Mouse (Mus musculus) urinary bladder, adult 2 months (tissue): Measurements from ENCODE around the gene Krt14. TPM values are rescaled to one million over a fixed set of nuclear protein-coding genes. Genes with fewer than 3 reads are reported as not detected.
"Not testable (repeated sequence)": the region's sequence is repeated elsewhere in the genome, so short reads cannot be mapped to it uniquely, and the experiment has no call there.

Experiments
- DNase-seq: peaks from one replicate; pipeline ENCODE4 v3.0.0; 2022; ENCODE audit warnings: low spot score
- polyA plus RNA-seq: library from polyadenylated mRNA; depleted of rRNA; stranded (reverse); fragments of >200 nt; gene quantifications from 2 replicates; pipeline ENCODE4 v1.2.3, GENCODE M21; 2012; rRNA removed

Krt14 gene
- 0.91 and 1.7 TPM in 2 replicates for polyA plus RNA-seq

DNA sequence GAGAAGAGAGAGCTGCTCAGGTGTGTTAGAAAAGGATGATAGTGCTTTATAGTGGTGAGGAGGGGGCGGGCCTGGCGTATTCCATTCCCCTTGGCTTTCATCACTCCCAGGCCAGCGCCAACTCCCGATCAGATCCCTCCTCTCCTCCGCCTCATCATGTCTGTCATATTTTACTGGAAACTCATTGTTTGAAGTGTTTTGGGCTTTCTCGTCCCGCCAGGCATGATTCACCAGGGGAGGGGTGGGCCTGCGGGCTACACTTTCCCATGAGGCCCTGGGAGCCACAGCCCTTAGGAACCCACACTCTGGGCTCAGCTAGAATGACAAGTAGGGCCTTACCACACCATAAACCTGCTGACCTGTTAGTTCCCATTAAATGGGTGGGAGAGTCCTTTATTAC lies at the start of gene Krt14:
Krt14 (minus strand) TSS at position 51 of the 400 bp plus-strand sequence.
- no peak for DNase-seq

DNA sequence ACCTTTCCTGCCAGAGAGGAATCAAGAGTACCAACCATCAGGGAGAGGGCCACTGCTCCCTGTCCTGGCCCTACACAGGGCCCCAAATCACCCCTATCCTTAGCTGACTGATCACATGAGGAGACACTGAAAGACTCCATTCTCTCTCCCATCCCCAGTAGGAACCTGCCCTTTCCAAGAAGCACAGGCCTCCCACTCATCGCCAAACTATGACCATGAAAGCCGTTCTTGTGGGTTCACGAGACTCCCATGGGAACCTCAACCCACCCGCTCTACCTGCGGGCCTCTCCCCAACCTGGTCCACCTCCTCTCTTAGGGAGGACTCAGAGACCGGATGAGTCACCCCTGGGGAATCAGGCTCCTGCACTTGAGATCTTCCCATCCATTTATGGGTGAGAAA lies 48.2 kb upstream of the Krt14 start:
- DNase-seq: no peak

DNA sequence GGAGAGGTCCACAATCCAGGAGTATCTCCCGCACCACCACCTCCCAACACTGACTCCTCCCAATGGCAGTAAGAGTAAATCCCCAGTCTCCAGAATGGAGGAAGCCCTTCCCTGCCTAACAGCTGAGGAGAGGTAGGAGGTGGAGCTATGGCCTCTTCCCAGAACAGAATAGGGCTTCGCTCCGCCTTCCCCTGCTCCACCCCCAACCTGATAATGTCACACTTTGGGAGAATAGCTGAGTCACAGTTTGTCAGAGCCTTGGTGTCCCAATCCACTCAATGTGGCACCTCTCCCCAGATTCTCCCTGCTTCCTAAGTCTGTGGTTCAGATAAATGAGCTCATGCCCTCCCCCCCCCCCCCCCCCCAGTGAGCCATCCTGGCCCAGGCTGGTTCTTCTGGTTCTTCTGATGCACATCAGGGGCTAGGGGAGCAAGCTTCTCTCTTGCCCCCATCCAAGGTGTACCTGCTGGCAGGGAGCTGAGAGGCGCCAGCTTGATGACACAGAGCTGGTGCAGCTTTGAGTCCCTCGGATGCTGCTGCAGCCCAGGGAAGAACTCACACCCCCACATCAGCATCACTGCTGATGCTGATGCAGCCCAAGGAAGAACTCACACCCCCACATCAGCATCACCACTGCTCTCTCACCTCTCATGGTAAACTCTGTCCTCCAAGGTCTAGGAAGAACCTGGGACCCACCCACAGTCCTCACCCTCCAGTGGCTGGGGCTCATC lies 47.2 kb upstream of the Krt14 start:
- no peak for DNase-seq

DNA sequence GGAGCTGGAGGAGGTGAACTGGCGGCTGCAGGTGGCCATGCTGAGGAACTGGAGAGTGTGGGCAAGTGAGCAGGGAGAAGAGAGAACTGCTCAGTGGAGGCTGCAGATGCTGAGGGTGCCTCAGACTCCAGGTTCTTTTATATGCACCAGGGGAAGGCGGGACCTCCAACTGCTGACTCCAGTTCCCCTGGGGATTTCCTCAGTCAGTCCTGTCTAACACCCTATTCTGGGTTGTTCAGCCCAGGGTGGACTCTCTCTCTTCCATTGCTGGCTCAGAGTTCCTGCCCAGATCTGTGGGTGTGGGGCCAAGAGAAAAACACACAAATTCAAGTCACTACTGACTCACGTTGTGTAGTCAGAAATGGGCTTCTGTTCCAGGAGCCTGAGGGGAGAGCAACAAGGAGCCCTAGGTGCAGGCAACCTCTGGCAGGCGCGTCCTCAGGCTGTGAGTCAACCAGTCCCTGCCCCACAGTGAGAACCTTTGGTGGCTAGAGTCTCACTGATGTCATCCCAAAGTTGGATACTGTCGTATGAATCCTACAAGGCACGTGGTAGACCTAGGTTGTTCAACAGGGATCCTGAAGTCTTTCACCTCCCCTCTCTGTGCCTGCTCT lies 41.6 kb upstream of the Krt14 start, which contains the start of gene Krt16:
Krt16 (minus strand) TSS at position 51 of the 614 bp plus-strand sequence.
- DNase-seq: no peak

DNA sequence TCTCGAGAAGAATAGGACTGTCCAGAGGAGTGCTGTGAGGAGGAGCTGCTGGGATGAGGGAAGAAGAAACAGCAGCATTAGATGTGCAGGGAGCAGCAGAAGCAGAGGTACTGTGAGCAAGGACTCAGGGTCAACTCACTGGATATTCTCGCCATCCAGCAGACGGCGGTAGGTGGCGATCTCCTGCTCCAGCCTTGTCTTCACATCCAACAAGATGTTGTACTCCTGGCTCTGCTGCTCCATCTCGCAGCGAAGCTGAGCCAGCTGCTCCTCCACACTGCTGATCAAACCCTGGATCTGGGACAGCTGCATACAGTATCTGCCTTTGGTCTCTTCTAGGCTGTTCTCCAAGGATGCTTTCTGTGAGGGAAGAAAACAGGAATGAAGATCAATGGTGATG lies 39.1 kb upstream of the Krt14 start:
- not testable (repeated sequence) for DNase-seq

DNA sequence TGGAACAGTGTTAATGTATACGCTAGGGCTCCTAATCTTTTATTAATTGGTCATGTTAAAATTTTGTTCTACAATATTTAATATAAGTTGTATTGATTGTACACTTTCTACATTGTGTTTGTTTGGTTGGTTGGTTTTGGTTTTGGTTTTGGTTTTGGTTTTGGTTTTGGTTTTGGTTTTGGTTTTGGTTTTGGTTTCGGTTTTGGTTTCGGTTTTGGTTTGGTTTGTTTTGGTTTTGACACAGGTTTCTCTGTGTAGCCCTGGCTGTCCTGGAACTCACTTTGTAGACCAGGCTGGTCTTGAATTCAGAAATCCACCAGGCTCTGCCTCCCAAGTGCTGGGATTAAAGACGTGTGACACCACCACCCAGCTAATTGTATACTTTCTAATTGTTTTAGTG lies 32.9 kb upstream of the Krt14 start:
- not testable (repeated sequence) for DNase-seq

DNA sequence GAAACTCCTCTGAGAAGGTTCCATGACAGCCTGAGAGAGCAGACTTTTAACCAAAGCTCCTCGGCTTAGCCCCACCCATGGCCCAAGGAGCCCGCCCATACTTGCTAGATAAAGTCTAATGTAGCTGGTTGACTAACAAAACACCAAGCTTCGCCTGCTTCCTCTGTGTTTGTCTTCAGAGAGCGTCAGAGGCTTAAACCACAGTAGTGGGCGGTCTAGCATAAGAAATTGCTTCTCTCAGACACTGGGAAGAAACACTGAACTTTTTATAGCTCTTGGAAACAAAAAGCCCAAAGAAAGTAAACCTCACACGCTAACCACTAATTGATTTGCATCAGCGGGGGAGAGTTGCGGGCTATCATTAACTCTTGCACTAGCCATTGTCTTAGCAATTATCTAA lies 14.4 kb upstream of the Krt14 start:
- no peak for DNase-seq

DNA sequence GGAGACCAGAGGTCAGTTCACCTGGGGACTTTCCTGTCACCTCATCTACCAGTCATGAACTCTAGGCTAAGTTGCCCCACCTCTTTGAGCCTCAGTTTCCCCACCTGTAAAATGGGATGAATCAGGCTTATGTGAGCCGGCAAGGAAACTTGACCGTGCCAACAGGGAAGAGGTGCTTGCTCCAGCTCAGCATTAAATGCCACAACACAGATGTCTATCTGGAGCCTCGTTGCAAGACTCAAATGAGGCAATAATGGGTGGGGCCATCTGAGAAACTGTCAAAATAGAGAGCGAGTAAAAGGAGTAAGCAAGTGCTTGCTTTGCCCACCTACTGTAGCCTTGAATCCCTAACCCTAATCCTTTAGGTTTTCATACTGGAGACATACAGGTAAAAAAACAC lies 12.0 kb upstream of the Krt14 start:
- DNase-seq: no peak

DNA sequence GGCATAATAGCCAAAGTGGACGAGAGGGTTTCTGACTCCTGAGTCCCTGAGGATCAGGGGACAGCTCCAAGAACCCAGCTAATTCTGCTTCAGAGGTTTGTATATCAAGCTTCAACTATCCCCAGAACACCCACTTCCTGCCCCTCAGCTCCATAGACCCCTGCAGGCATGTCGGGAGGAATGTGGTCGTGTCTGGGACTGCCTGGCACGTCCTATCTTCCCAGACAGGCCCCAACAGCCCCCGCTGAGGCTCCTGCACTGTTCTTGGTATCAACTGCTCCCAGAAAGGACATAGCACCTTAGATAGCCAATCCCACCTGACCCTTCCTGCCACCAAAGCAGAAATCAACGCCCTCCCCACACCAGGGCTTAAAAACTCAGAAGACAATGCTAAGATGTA lies 1.2 kb upstream of the Krt14 start:
- no peak for DNase-seq

DNA sequence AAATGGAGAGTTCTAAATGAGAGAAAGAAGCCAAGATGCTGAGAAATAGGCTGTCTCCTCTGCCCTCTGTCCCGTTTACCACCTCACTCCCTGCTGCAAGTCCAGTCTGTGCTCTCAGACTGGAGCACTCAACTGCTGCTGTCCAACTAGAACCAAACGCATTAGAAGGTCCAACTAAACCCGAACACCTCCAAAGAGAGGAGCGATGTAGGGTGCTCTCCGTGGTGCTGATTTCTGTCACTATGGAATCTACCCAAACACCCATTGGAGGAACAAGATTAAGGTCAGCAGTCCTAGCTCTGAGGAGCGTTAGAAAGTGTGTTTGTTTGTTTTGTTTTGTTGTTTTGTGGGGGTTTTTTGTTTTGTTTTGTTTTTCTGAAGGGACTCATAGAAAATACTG lies 3.9 kb downstream of the Krt14 start:
- no peak for DNase-seq

DNA sequence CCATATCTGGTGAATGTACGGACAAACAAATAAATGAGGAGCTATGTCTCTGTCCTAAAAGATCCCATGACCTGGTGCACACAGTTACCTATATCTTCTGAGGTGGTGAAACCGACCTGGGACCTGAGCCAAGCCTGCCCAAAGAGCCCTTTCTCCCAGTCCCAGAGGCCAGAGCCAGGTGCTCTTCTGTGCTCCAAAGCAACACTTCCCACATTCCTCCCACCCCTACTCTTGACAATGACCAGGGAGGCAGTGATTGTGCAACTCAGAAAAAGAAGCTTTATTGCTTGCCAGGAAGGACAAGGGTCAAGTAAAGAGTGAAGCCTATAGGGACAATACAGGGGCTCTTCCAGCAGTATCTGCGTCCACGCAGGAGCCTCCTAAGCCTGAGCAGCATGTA lies 4.4 kb downstream of the Krt14 start:
- no peak for DNase-seq

DNA sequence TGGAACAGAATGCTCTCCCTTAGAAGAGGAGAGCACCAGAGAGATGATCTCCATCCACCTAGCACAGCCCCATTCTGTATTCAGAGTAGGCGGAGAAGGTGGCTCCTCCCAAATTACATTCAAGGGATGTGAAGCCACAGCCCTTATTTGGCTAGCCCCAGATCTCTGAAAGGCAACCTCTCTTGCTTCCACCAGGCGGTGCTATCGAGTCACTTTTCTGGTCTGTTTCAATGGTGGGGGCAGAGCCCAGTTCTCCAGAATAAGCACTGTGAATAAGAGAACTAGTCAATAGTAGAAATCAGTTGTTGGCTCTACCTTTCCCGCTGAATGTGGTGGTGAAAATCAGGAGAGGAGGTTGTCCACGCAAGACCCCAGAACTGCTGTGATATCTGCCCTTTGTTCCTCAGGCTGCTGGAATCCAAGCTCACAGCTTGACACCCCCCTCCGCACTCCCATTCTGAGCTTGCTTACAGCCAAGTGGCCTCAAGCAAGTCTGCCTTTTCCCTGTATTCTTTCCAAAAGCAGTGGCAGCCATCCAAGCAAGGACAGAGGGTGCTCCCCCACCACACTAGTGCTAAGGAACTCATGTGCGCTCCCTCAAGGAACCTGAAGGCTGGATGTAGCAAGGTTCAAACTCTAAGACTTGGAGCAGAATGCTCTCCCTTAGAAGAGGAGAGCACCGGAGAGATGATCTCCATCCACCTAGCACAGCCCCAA lies 7.1 kb downstream of the Krt14 start:
- DNase-seq: no peak

DNA sequence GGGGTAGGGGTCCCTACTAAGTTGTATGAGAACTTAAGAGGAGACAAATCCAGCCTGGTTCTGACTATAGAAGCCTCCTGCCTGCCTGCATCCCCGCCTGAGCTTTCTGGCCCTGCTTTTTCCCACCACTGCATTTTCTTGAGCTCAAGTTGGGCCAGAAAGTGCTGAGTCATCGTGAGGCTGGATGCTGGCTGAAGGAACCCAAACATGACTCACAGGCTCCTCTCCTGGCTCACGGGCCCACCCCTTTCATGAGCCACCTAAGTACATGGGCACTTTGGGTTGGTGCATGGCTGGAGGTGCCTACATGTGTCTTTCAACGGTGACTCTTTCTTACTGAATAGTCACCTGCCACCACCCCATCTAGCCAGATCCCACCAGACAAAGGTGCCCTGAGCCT lies 8.7 kb downstream of the Krt14 start:
- no peak for DNase-seq

DNA sequence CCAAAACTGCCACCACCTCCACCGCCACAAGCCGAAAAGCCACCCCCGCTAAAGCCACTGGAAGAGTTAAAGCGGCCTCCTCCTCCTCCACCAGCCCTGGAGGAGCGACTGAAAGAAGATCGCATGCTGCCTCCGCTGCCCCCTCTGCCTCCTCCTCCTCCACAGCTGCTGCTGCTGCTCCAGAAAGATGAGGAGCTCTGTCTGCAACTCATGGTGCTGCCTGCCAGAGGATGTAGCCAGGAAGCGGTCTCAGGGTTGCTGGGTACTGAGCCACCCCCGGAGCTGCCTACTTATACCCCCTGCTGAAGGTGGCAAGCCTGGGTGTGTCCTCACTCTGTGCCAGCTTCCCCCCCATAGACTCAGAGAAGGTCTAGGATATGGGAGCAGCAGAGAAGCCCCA lies 14.4 kb downstream of the Krt14 start, which contains the start of gene Krt9:
Krt9 (minus strand) TSS at position 255 of the 400 bp plus-strand sequence.
- no peak for DNase-seq

DNA sequence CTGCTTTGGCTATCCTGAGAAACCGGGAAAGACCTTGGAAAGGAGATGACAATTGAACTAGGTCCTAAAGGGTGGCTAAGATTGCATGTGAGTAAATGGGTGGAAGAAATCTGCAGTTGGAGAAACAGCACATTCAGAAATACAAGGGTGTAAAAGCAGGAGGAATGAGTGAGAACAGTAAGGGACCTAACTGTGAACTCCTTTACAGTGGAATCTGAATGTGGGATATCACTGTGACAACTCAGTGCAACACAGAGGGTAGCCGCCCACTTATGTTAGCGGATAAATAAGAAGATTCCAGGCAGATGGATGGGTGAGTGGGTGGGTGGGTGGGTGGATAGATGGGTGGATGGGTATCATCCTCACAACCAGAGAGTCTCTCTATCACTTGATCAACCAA lies 15.5 kb downstream of the Krt14 start:
- DNase-seq: no peak

DNA sequence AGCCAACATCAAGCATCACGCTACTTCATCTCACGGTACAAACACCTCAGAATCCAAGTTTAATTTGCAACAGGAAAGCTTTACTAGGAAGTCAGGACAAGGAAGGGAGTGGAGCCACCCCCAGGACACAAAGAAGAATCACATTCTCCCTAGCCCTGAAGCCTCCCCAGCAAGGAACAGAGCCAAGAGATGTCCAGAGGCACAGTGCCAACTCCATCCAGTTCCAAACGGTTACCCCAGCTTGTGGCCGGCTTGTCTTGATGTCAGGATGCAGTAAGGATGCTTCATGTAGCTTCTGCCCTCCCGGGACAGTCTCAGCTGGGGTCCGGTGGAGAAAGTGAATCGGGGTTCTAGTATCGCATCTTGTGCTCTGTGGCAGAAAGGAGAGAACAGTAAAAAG lies 20.6 kb downstream of the Krt14 start:
- DNase-seq: no peak

DNA sequence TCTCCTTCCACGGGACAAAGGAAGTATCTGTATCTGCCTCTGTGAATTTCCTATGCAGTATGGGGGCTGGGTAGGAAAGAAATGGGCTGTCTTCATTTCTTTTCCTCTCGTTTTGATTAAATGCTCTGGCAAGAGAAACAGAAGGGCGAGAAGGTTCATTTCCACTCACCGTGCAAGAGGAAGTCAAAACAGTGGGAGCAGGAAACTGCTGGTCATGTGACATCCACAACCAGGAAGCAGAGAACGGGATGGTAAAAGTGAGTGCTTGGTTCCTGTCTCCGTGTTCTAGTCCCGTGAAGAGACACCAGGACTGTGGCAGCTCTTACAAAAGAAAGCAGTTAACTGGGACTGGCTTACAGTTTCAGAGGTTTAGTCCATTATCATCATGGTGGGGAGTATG lies 25.6 kb downstream of the Krt14 start:
- no peak for DNase-seq

DNA sequence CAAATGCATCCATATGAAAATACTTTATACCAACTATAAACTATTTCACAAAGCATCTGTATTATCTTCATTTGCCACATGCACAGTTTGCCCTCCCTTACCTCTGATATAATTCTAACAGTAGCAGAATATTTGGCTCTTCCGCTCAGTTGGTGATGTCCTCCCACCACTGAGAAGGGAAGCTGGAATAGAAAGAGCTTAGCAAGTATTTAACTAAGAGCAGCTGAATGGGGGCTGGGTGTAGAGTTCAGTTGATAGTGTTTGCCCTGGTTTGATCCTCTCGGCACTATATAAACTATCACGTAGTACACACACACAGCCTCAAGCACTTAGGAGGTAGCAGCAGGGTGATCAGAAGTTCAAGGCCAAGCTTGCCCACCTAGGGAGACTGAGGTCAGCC lies 28.1 kb downstream of the Krt14 start:
- DNase-seq: no peak

DNA sequence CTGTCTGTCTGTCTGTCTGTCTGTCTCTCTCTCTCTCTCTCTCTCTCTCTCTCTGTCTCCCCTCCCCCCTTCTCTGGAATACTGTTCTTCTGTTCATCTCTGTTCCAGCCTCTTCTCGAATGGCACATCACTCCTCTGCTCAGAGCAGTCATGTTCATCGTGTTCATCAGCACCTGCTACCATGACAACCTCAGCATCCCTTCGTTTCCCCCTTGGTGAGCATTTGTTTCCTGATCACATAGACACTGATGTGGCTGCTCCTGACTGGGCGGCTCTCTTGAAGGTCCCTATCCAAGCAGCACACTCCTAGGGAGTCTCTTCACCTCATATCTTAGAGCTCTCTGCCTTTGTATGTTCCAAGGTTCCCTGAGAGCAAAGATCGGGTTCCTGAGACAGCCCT lies 29.0 kb downstream of the Krt14 start:
- no peak for DNase-seq

DNA sequence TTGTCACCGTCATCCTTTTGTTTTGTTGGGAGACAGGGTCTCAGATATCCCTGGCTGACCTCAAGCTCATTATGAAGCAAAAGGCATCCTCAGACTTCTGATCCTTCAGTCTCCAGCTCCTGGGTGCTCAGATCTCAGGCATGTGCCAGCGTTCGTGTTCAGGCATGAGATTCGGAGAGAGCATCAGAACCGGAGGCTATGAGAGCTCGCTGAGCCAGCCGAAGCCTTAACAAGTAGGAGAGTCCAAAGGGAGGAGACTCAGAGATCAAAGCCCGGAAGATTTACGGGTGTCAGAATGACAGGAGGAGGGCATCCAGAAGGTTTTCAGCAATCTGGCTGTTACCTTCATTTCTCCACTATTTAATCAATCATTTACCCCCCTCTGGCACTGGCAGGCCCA lies 30.6 kb downstream of the Krt14 start:
- DNase-seq: no peak

DNA sequence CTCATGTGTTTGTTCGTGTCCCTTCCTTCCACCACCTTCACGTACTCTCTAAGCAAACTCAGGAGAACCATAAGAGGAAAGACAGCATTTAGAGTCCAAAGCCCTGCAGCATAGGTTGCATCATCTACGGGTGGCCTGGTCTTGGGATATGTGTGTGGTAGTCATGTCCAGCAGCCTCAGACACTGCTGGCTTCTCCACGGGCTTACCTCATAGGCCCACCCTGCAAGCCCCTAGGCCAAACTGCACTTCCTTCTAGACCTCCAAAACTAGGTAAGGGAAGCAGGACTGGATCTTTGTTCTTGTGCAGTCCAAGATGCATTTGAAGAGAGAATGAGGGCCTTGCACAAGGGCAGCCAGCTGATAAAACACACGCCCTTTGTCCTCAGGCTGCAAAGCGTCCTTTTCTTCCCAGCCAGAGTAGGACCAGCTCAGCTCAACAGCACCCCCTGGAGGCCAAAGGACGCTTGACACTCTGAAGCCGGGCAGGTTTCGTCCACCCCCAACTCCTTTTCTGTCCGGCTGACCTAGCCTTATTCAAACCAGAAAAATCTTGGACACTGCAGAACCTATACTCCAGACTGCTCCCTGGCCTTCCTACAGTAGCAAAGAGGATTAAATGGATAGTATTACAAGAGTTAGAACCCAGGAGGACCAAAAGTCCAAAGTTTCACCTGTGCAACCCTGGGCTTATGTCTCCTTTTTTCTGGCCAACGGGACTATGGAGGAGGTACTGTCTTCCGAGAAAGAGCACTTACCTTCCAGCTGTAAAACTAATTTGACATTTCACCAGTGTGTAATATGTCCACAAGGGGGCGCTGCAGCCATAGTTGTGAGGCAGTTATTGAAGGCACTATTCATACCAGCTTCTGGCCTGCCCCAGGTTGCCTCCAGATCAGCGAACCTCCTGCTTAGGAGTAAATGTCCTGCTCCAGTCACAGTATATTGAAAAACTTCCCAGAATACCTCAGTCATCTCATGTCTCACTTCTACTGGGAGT lies 38.3 kb downstream of the Krt14 start:
- peak; percentile 78 for DNase-seq

DNA sequence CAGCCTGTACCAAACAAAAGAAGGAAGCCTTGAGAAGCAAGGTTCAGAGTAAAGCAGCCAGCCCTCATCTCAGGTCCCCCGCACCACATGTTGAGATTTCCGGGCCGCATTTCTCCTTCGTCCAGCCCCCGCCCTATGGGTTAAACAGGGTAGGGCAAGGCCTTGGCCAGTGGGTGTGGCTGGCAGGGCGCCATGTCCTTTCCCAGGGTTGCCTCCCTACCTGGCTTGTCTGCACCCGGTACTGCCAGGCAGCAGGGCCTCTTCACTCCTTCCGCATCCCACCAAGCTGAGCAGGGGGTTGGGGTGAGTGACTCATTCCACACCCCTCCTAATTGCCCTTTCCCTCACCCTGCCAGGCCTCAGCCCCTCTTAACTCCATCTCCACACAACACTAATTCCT lies 39.3 kb downstream of the Krt14 start:
- DNase-seq: peak; percentile 75
